Mouse (Mus musculus) left cerebral cortex, adult 18-20 months (tissue): Measurements from ENCODE around the gene Zfp280d. TPM values are rescaled to one million over a fixed set of nuclear protein-coding genes. Genes with fewer than 3 reads are reported as not detected.
"Not testable (repeated sequence)": the region's sequence is repeated elsewhere in the genome, so short reads cannot be mapped to it uniquely, and the experiment has no call there.

Source experiments
- DNase-seq, 2 experiments: peaks; one replicate each; pipeline ENCODE4 v3.0.0; 2021 to 2022; ENCODE audit warnings: low spot score in 2 of 2, mixed read lengths in 1 of 2
- total RNA-seq, 2 experiments: library from RNA; stranded (reverse); gene quantifications; 2 replicates each; pipeline ENCODE4 v1.2.3; 2021

The Zfp280d gene
- total RNA-seq, 2 experiments from 2014 or later, result 50.0 to 52.3 TPM

DNA sequence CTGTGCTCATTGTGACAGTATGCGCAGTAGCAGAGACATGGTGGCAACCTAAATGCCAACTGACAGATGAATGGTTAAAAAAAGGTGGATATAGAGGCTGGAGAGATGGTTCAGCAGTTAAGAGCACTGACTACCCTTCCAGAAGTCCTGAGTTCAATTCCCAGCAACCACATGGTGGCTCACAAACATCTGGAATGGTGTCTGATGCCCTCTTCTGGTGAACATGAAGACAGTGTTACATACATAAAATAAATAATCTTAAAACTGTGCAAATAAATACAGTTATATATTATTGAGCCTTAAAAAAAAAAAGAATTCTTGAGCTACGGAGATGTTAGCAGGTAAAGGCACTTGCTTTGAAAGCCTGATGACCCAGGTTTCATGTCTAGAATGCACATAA lies 97.7 kb downstream of the Zfp280d start:
- DNase-seq, result no peak

DNA sequence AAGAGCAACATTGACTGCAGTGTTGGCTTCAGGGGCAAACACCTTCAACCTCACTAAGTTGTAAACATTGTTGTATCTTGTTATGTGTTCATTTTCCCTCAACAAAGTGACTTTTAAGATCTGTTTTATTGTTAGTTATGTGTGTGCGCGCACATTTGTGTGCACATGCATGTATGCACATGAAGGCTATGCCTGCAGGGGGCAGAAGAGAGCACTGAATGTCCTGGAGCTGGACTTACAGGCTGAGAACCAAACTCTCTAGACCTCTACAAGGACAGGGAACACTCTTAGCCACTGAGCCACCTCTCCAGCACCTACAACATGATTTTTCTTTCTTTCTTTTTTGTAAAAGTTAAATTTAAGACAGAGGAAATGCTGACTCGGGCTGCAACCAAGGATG lies 99.4 kb downstream of the Zfp280d start:
- DNase-seq, result no peak

DNA sequence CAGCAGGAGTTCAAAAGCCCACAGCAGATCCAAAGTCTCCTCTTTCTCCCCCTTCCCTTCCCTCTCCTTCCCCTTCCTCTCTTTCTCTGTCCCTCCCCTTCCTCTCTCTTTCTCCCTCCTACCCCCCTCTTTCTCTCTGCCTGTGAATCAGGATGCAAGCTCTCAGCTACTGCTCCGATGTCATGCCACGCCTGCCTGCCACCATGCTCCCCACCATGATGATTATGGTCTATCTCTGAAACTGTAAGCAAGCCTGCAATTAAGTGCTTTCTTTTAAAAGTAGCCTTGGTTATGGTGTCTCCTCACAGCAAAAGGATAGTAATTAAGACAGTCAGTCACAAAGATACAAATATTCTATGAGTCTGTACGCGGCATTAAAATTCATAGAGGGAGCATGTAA lies 100.3 kb downstream of the Zfp280d start:
- DNase-seq, result no peak

DNA sequence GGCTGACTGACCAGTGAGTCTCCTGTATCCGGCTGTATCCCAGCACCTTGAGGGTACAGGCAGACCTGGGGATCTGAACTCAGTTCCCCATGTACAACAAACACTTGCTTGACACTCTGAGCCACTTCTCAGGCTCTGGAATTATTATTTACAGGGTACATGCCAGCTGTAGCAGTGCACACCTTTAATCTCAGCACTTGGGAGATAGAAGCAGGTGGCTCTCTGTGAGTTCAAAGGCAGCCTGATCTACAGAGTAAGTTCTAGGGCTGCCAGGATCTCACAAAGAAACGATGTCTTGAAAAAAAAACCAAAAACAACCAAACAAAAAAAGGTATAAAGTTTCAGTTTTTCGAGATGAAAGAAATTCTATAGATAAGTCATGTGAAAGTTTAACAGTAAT lies 101.0 kb downstream of the Zfp280d start:
- DNase-seq, result no peak

DNA sequence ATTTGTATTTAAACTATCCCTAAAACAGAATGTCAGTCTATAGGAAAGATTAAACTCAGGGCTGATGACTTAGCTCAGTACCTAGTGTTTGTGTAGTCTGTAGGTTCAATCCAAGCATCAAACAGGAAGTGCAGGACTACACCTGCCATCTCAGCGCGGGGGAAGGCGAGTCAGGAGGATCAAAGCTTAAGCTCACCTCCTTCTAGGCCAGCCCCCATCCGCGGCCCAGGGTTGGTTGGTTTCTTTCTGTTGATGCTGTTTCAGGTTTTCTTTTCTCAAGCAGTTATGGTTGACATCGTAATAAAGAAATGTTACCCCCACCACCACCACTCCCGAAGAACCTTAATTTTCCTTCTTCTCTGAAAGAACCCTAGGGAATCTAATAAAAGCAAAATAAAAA lies 111.1 kb downstream of the Zfp280d start:
- DNase-seq, result no peak

DNA sequence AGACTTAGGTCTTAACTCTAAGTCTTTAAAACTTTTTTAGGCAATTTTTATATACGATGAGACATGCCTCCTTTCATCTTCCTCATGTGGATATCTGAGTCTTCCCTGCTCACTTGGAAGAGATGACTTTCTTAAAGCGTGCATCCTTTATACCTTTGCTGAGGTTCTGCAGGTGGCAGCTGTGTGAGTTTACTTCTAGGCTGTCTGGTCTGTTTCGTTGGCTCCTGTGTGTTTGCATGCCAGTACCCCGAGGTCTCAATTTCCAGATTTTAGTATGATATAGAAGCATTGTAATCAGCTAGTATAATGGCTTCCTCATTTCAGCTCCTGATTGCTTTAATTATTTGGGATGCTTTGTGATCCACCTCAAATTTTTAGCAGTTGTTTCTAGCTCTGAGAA lies 114.3 kb downstream of the Zfp280d start:
- DNase-seq, result no peak

DNA sequence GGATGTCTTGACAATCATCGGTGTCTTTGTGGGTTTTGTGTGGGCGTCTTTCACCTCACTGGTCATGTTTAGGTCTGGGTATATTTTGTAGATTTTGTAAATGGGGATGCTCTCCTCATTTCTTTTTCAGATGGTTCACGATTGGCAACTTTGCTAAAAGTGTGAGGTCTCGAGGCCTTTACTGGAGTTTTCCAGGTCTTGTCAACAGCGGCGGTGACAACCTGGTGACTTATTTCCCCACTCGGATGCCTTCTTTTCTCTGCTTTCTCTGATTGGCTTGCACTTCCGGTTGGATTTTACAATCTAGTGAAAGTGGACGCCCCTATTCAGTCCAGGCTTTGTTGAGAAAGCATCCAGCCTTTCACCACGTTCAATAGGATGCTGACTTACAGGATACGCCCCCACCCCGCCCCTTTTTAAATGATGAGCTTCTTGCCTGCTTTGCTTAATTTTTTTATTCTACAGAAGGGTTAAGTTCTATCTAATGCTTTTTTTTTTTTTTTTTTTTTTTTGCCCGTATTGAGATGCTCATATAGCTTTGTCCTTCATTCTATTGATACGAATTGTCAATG lies 114.9 kb downstream of the Zfp280d start:
- DNase-seq, result no peak

DNA sequence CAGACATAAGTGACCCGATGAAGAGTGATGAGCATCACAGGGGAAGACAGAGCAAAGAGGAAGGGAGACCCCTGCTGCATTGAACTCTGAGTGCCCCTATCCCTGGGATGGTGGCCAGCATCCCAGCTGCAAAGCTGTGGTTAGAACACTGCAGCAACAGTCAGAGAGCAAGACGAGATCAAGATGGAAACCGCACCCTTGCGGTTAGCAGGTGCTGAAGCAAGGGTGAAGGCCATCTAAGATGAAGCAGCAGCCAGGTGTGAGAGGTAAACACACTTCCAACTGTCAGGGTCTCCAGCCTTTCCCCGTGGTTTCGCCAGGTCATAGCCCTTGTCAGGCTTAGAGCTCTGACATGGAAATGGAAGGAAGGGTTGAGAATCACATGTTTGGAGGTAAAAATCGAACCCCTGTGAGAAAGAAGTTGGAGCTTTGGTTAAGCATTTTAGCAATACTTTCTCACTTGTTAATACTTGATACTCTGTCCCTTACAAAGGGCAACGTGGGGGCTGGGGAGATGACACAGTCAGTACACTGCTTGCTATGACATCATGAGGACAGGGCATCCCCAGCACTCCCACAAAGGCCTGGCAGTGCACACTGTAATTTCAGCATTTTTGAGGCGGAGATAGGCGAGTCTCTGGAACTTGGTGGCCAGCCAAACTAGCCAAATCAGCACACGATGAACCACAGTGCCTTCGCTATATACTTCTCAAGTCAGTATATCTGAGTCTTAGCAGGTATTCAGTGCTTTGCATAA lies 115.8 kb downstream of the Zfp280d start:
- DNase-seq, result no peak

DNA sequence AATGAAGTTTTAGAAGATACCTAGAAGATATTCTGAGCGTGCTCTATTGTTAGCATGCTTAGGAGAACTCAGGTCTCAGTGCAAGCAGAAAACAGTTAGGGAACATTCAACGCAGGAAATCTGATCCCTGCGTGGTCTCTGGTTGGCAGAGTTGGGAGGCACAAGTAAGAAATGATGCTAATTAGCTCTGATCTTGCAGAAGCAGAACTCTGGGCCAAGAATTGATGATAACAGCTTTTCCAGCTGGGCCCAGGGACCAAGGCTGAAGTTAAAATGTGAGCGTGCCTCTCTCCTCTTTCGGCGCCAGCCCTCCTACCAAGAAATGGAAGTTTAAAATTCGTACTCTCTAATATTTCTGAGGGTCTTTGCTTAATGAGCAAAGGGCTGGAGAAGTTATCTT lies 118.0 kb downstream of the Zfp280d start:
- no peak for DNase-seq

DNA sequence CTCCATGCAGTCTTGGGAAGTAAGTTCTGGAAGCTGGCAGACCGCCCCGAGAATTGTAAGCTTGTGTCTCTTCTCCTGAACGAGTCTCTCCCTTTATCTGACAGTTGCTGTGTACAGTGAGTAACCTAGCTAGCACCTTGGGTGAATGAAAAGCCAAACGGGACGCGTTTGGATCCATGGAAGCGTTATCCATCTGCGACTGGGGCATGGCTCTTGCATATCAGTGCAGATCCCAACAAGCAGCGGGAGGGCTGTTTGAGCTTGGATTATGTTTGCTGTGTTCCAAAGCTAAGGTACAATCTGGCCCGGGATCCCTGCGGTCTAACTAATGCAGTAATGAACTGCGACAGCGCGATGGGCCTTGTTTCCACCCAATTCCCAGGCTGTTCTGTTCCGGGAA lies 118.6 kb downstream of the Zfp280d start:
- no peak for DNase-seq

DNA sequence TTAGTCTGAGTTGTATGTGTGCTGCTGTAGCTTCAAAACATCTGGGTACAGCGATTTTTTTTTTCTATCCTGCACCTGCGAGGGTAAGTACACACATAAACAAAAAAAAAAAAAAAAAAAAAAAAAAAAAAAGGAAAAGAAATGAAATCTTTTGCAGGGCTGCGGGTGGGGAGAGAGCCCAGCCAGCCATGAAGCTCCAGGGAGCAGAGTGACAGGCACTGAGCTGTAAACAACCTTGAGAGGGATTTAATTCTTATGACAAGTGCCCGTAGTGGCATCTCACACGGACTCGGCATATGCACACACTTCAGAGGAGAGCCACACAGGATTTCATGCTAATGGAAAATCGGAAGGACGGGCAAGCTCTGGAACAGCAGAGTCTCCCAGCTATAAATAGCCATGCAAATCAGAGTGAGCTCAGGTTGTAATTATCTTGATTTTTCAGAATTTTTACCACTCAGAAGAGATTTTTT lies 119.2 kb downstream of the Zfp280d start:
- DNase-seq, result no peak

DNA sequence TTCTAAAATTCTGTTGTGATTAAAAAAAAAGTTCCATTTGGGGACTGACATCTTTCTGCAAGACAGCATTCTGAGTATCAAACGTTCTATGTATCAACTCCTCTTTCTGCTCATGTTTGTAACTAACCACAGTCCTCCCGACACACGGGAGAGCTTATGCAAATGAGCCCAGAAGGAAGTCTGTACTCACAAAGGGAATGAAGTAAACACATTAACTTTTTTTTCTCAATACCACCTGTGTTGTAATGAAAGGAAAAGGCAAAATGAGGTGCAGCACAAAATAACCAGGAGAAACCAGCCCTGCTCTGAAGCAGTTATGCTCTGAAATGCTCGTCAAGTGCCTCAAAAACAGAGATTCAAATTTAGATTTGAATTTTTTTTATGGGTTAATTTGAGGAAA lies 125.5 kb downstream of the Zfp280d start:
- DNase-seq, result no peak

DNA sequence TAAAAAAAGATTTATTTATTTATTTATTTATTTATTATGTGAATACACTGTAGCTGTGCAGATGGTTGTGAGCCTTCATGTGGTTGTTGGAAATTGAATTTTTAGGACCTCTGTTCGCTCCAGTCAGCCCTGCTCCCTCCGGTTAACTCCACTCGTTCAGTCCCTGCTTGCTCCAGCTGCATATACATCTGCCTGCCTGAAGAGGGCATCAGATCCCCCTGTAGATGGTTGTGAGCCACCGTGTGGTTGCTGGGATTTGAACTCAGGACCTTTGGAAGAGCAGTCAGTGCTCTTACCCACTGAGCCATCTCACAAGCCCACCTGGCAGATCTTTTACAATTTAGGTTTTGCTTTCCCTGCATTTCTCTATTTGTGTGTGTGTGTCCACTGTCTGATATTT lies 127.1 kb downstream of the Zfp280d start:
- not testable (repeated sequence) for DNase-seq

DNA sequence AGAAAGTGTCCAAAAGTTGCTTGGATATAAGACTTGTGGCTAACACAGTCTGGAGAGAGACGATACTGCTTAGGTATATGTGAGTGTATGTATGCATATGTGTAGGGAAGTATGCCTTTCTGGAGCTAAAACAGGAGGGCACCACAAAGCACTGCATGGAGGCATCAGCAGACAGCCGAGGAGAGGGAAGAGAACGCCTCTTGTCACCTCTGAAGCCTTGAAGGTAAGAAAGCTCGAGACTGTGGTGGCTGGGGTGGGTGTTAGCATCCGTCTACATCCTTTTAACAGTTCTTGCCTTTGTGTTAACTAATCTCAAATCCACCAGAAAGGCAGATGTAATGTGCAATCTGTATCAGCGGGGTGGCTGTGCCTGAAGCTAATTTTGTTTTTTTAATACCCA lies 128.8 kb downstream of the Zfp280d start:
- DNase-seq, result no peak

DNA sequence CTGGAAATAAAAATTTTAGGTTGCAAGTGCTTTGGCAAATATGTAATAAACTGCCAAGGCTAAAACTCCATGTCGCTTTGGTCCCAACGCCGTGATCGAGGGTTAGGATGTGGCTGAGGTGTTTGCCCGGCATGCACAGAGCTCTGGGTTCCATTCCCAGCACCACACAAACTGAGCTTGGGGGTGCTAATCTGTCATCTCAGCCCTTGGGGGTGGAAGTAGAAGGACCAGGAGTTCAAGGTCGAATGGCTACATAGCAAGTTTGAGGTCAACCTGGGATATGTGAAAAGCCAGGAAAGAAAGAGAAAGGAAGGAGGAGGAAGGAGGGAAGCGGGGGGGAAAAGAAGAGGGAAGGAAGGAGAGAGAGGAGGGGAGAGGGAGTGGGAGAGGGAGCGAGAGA lies 129.8 kb downstream of the Zfp280d start:
- no peak for DNase-seq

DNA sequence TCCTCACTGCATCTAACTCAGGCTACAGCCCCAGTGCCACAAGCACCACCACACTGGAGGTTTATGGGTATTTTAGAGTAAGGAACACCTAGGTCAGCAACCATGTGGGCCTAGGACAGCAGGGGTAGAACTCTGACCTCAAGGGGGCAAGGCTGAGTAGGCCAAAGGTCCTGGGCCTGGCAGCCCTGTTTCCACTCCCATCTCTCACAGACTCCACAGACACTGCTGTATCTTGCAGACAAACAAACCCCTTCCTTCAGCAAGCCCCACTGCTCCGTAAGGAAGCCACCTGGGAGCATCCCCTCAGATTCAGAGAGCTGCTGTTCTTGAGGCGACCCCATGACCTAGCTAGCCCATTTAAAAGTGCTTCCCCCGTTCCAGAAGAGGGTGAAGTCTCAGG lies 130.3 kb downstream of the Zfp280d start:
- no peak for DNase-seq

DNA sequence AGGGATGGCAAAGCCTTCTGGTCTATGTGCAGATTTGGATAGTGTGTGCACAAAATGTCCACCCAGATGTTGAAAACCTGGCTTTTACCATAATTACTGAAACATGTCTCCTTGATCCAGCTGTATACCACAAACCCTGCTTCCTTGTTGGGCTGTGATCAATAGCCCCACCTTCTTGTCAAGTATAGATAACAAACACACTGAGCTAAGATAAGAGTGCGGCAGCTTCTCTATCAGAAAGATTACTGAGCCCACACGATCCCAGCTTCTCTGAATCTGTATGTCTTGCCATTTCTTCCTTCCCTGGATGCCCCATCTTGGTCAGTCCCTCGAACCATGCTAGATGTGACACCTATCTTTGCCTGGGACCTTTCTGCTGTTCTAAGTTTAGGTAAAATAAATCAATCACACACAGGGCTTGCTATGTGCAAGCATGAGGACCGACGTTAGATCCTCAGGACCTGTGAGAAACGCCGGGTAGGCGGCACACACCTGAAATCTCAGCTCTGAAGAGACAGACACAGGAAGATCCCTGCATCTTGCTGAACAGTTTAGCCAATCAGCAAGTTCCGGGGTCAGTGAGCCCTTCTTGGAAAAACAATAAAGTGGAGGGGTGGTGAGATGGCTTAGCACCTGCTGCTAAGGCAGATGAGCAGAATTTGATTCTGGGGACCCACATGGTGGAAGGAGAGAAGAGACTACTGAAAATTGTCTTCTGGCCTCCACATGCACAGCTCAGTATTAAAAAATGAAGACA lies 131.4 kb downstream of the Zfp280d start:
- DNase-seq, result no peak

DNA sequence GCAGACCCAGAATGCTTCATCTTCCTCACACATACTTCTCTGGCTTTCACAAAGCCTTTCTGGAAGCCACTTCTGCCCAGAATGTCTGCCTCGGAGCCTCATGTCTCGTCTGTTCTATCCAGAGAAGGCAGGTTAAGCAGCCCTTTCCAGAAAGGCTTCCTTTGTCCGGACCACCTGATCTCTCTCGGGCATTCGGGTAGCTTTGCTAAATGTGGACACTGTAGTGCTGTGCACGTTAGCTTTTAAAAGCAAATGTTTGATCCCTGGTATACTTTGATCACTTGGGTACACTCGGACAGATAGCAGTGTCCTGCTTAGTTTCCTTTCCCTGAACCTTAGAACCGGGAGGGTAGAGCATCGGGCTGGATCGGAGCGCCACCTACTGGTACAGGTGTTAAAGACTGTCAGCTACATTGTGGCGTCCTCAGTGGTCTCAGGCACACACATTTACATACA lies 133.5 kb downstream of the Zfp280d start:
- peak; percentile 84 to 87 for DNase-seq

DNA sequence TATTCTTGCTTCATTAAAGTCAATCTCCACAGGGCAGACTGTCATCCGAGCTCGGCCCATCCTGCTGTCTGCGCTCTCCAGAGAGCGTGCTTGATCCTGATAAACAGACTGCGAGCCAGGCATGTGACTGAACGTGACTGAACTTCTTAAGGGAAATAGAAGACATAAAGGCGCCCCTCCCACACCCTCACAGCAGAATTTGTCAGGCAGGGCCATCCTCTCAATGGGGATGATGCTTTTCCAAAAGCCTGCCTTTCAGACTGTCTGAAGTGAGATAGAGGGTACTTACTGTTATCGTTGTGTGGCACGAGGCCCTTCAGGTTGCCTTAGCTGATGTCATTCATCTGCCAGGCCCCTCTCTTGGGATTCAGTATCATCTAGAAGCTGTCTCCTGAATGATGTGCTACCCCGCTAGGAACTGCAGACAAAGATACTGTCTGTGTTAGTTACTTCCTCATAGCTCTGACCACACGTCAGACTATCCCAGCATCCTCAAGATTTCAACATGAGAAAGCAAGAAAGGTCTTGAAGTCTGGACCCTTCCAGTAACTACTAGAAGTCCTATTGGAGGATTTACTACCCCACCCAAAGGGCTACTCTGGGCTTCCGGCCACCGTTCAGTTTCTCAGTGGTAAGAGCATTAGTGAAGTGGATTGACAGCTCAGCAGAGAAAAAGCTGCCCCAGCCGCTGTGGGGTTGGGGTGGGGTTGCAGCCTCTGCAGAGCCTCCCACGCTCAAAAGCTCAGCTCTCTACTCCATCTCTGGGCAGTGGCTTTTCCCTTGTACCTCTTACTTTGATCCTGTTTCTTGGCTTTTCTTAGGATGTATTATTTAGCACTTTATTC lies 134.9 kb downstream of the Zfp280d start:
- no peak for DNase-seq

DNA sequence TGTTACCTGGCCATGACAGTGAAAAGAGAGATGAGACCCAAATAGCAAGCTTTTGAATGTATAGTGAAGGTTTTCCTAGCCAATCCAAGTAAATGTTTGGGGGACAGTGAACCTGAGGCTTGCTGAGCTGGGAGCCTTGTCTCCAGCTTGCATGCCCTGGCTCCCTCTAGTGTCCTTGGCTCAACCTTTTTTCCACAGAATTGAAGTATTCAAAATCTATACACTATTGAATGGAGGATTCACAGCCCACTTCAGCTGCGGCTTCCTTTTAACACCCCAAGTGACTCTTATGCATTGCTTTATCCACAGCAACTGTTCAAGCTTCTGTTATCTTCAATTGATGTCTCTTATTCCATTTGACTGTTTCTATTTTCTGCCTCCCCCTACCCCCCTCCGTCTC lies 137.1 kb downstream of the Zfp280d start:
- DNase-seq, result no peak
